Mouse (Mus musculus) MEL (cell line): ENCODE measurements at regions not wholly inside any gene's neighbourhood (a gene's known extent, or its start where the extent isn't known, plus 50 kb on each side); places are given as distances from the start of the nearest gene placed in this dataset.
A peak's percentile ranks its signal among the peaks of the same experiment; 100 is the strongest.

Experiments
- DNase-seq: peaks from one replicate; pipeline ENCODE4 v3.0.0; 2011; ENCODE audit warnings: low read depth, low spot score
- H3K27ac ChIP-seq: 2 replicates; pipeline ENCODE4 v1.5.1; 2012; ENCODE audit warnings: low read depth, mild to moderate bottlenecking, control low read depth, low read length, moderate library complexity; ENCODE audit not compliant: control insufficient read depth
- H3K27me3 ChIP-seq, 2 experiments: fragments of 150-350 bp in 1 of 2; sonication (generic) in 1 of 2; 2 replicates each; pipeline ENCODE4 v1.6.1; 2012; ENCODE audit warnings: low read length in 2 of 2, mild to moderate bottlenecking in 2 of 2, improper control_type of control experiment in 1 of 2, moderate library complexity in 1 of 2; ENCODE audit not compliant: insufficient read depth in 2 of 2, control insufficient read depth in 1 of 2
- H3K36me3 ChIP-seq, 2 experiments: 2 replicates each; pipeline ENCODE4 v1.6.1; 2012 to 2014; ENCODE audit warnings: low read length in 2 of 2, improper control_type of control experiment in 1 of 2, inconsistent platforms in 1 of 2, mild to moderate bottlenecking in 1 of 2; ENCODE audit not compliant: insufficient read depth in 2 of 2, control insufficient read depth in 1 of 2
- H3K4me1 ChIP-seq, 2 experiments: fragments of 150-350 bp in 1 of 2; sonication (generic) in 1 of 2; 2 replicates each; pipeline ENCODE4 v1.6.1; 2012; ENCODE audit warnings: low read length in 2 of 2, improper control_type of control experiment in 1 of 2, mild to moderate bottlenecking in 1 of 2; ENCODE audit not compliant: insufficient read depth in 2 of 2, control insufficient read depth in 1 of 2
- H3K4me3 ChIP-seq, 2 experiments: fragments of 150-350 bp in 1 of 2; sonication (generic) in 1 of 2; 2 replicates each; pipeline ENCODE4 v1.5.1; 2012; ENCODE audit warnings: low read depth in 2 of 2, low read length in 2 of 2, mild to moderate bottlenecking in 2 of 2, moderate library complexity in 2 of 2, control low read depth in 1 of 2, improper control_type of control experiment in 1 of 2; ENCODE audit not compliant: control insufficient read depth in 1 of 2, insufficient read depth in 1 of 2
- H3K79me2 ChIP-seq: 2 replicates; pipeline ENCODE4 v1.6.1; 2012; ENCODE audit warnings: mild to moderate bottlenecking, low read length, moderate library complexity; ENCODE audit not compliant: control insufficient read depth, poor library complexity, insufficient read depth
- H3K9ac ChIP-seq: 2 replicates; pipeline ENCODE4 v1.6.1; 2012; ENCODE audit warnings: low read depth, mild to moderate bottlenecking, control low read depth, low read length, moderate library complexity; ENCODE audit not compliant: control insufficient read depth, poor library complexity, severe bottlenecking
- H3K9me3 ChIP-seq: fragments of 150-350 bp; sonication (generic); replicated peaks from 2 replicates; pipeline ENCODE4 v1.6.1; 2012; ENCODE audit warnings: mild to moderate bottlenecking, low read length, improper control_type of control experiment, moderate library complexity; ENCODE audit not compliant: insufficient read depth
- CTCF ChIP-seq, 3 experiments: IDR thresholded peaks in 2 of 3; conservative IDR thresholded peaks in 1 of 3; 2 replicates each; pipeline ENCODE4 v1.5.1; 2011 to 2012; ENCODE audit warnings: low read length in 3 of 3, low read depth in 2 of 3, mild to moderate bottlenecking in 2 of 3, improper control_type of control experiment in 1 of 3, inconsistent platforms in 1 of 3, mixed read lengths in 1 of 3, moderate library complexity in 1 of 3; ENCODE audit not compliant: control insufficient read depth in 1 of 3, insufficient read depth in 1 of 3, poor library complexity in 1 of 3, severe bottlenecking in 1 of 3
- E2F4 ChIP-seq: IDR thresholded peaks from 2 replicates; pipeline ENCODE4 v1.6.1; 2011; ENCODE audit warnings: low read depth, low read length, improper control_type of control experiment, borderline replicate concordance
- ELF1 ChIP-seq: IDR thresholded peaks from 2 replicates; pipeline ENCODE4 v1.6.1; 2014; ENCODE audit warnings: low read depth, mild to moderate bottlenecking, inconsistent platforms, low read length, improper control_type of control experiment, moderate library complexity
- GABPA ChIP-seq: IDR thresholded peaks from 2 replicates; pipeline ENCODE4 v1.6.1; 2012; ENCODE audit warnings: low read depth, mild to moderate bottlenecking, inconsistent platforms, low read length, improper control_type of control experiment, moderate library complexity
- GATA1 ChIP-seq: IDR thresholded peaks from 2 replicates; pipeline ENCODE4 v1.6.1; 2011; ENCODE audit warnings: low read depth, low read length, improper control_type of control experiment
- HCFC1 ChIP-seq: IDR thresholded peaks from 2 replicates; pipeline ENCODE4 v1.6.1; 2012; ENCODE audit warnings: low read depth, mild to moderate bottlenecking, inconsistent platforms, low read length, improper control_type of control experiment, moderate library complexity
- MAX ChIP-seq: IDR thresholded peaks from 2 replicates; pipeline ENCODE4 v1.6.1; 2011; ENCODE audit warnings: low read length, improper control_type of control experiment
- MXI1 ChIP-seq: IDR thresholded peaks from 2 replicates; pipeline ENCODE4 v1.6.1; 2011; ENCODE audit warnings: mild to moderate bottlenecking, low read depth, low read length, improper control_type of control experiment
- MYB ChIP-seq: IDR thresholded peaks from 2 replicates; pipeline ENCODE4 v1.6.1; 2011; ENCODE audit warnings: mild to moderate bottlenecking, low read depth, low read length, improper control_type of control experiment
- MYC ChIP-seq: IDR thresholded peaks from 2 replicates; pipeline ENCODE4 v1.6.1; 2011; ENCODE audit warnings: low read depth, mild to moderate bottlenecking, low read length, improper control_type of control experiment, moderate library complexity
- NELFE ChIP-seq: IDR thresholded peaks from 2 replicates; pipeline ENCODE4 v1.6.1; 2011; ENCODE audit warnings: low read depth, low read length, improper control_type of control experiment
- RAD21 ChIP-seq: IDR thresholded peaks from 2 replicates; pipeline ENCODE4 v1.6.1; 2011; ENCODE audit warnings: mild to moderate bottlenecking, low read depth, low read length, improper control_type of control experiment
- RCOR1 ChIP-seq: IDR thresholded peaks from 2 replicates; pipeline ENCODE4 v1.6.1; 2012; ENCODE audit warnings: low read depth, mild to moderate bottlenecking, inconsistent platforms, low read length, improper control_type of control experiment
- SIN3A ChIP-seq: IDR thresholded peaks from 2 replicates; pipeline ENCODE4 v1.6.1; 2012; ENCODE audit warnings: low read length, improper control_type of control experiment, inconsistent platforms
- USF1 ChIP-seq: IDR thresholded peaks from 2 replicates; pipeline ENCODE4 v1.6.1; 2014; ENCODE audit warnings: low read depth, mild to moderate bottlenecking, inconsistent platforms, low read length, improper control_type of control experiment, moderate library complexity
- USF2 ChIP-seq, 2 experiments: IDR thresholded peaks; 2 replicates each; pipeline ENCODE4 v1.6.1; 2011 to 2012; ENCODE audit warnings: improper control_type of control experiment in 2 of 2, low read length in 2 of 2, borderline replicate concordance in 1 of 2, inconsistent platforms in 1 of 2, low read depth in 1 of 2, mild to moderate bottlenecking in 1 of 2; ENCODE audit not compliant: insufficient read depth in 1 of 2
- ZMIZ1 ChIP-seq: IDR thresholded peaks from 2 replicates; pipeline ENCODE4 v1.6.1; 2012; ENCODE audit warnings: low read depth, mild to moderate bottlenecking, inconsistent platforms, low read length, improper control_type of control experiment, moderate library complexity

DNA sequence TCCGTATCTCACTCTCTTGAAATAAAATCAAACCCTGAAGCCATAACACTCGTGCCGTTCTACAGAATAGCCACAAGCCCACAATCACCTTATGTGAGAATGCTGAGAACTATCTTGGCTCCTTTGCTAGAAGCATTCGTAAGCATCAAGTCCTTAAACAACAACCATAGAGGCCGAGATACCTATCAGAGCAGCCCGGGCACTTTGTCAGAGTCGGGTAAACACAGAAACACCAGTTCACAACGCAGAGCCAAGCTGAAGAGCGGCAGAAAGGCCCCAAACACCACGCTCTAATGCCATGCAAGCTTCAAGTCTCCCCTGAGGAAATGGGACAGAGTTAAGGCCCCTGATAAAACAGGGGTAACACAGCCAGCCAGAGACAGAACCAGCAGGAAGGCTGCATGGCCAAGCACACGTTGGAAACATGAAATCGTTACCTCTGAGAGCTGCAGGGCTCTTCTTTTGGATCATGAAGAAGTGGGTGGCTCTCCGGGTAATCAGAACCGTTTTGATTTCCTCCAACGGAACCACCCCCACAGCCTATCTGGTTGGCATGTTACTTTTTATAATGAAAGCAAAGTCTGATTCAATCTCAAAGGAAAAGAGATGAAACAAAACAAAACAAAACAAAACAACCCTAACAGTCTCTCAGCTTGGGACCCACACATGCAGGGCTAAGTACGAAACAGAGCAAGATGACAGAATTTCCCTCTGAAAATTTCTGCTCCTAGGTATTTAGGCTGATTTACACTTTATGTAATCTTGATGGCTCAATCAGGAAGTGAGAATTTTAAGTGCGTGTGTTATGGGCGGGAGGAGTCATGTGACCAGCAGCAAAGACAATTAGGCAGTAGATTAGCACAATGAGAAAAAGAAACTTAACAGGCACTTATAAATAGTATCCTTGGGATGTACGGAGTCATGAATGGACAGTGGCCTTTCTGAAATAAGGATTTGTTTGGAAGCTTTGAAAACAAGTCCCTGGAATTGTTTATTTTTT lies 155.8 kb upstream of the Klf14 start:
- H3K9me3 ChIP-seq, result no peaks in the 10 kb centered on the region
- peaks cover 22 to 25% of the 10 kb centered on the region in 2 experiments for H3K4me1 ChIP-seq
- H3K27ac ChIP-seq, result peak overlapping the region; percentile 37; the same call in 1 of the 2 replicates
- peaks cover 58% of the 10 kb centered on the region for H3K79me2 ChIP-seq
- H3K27me3 ChIP-seq, result no peaks in the 10 kb centered on the region
- TF ChIP-seq MXI1 (0 out of 2 replicates have a peak, but pooled peaks have one; percentile 13), E2F4 (no peak), USF2 (IDR thresholded peaks at IDR 0.05; ENCODE audit: borderline replicate concordance in 1 of 2, insufficient read depth in 1 of 2, low read depth in 1 of 2, low read length in 2 of 2) (peak in 1 of 2 experiments; percentile 77; a peak in 3 of 4 replicates), SIN3A (peak; percentile 68), MYC (no peak), GATA1 (peak; percentile 61), ELF1 (peak; percentile 65), RCOR1 (0 out of 2 replicates have a peak, but pooled peaks have one; percentile 22), USF1 (peak; percentile 95), MAX (0 out of 2 replicates have a peak, but pooled peaks have one; percentile 38)
- 0 out of 2 replicates have a peak overlapping the region, but pooled peaks have one; percentile 10 for H3K9ac ChIP-seq
- peaks cover 8 to 40% of the 10 kb centered on the region in 2 experiments for H3K36me3 ChIP-seq
- no peak overlapping the region for H3K4me3 ChIP-seq
- DNase-seq, result peak; percentile 60

DNA sequence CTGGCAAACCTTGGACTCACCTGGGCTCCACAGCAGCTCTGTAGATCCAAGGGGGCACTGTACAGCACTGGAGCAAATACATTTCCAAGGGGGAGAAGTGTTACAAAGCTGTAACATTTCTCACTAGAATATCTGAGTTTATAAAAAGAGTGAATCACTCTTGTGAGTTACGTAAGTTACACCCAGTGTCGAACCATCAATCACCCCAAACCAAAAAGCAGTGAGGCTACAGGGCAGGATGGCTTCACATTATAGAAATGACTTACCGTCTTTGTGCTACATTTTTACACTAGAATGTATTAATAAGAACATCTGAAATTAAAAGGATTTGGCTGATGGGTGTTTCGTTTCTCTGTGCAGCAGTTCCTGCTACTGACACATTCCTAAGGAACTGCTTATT lies 156.7 kb upstream of the Klf14 start:
- Histone ChIP-seq H3K9me3 (no peaks in the 10 kb centered on the region), H3K9ac (peak overlapping the region; percentile 45), H3K27me3 (no peaks in the 10 kb centered on the region), H3K4me3 (no peak overlapping the region), H3K36me3 (peaks cover 7 to 40% of the 10 kb centered on the region in 2 experiments)
- TF ChIP-seq ZMIZ1, result no peak
- TF ChIP-seq GATA1, result no peak
- TF ChIP-seq, all 39 proteins: peak for 0
- H3K79me2 ChIP-seq, result peaks cover 56% of the 10 kb centered on the region
- DNase-seq, result no peak
- H3K27ac ChIP-seq, result peak overlapping the region; percentile 71
- peaks cover 22 to 25% of the 10 kb centered on the region in 2 experiments for H3K4me1 ChIP-seq

DNA sequence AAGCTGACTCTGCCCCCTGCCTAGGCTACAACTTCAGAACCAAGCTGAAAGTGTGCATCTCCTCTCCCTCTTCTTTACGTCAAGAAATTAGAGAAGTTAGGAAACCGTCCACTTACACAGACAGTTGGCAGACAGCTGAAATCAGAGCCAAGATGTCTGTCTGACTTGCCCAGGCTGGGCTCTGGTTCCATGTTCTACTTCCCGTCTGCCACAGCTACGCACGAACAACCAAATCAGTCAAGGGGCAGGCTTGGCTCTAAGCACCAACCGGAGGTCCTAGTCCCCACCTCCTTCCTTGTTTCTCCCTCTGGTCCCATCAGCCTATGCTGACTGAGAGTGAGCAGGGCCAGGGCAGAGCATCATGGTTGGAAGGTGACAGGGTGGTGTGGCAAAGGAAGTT lies 157.5 kb upstream of the Klf14 start:
- no peak for TF ChIP-seq MAX
- no peak for TF ChIP-seq HCFC1
- TF ChIP-seq USF1, result no peak
- no peak for TF ChIP-seq RAD21
- TF ChIP-seq CTCF (IDR thresholded peaks at IDR 0.05 in 2 of 3, conservative IDR thresholded peaks at IDR 0.05 in 1 of 3; ENCODE audit: control insufficient read depth in 1 of 3, insufficient read depth in 1 of 3, low read depth in 2 of 3, low read length in 3 of 3, poor library complexity in 1 of 3, severe bottlenecking in 1 of 3), result no peak
- TF ChIP-seq MYB, result no peak
- TF ChIP-seq GABPA, result no peak
- no peak for TF ChIP-seq NELFE
- Histone ChIP-seq H3K36me3 (peaks cover 6 to 40% of the 10 kb centered on the region in 2 experiments), H3K4me1 (peaks cover 22 to 25% of the 10 kb centered on the region in 2 experiments), H3K9ac (no peak overlapping the region), H3K27ac (no peak overlapping the region), H3K9me3 (no peaks in the 10 kb centered on the region), H3K27me3 (no peaks in the 10 kb centered on the region), H3K4me3 (no peak overlapping the region), H3K79me2 (peaks cover 58% of the 10 kb centered on the region)
- no peak for DNase-seq
